Mouse (Mus musculus): ENCODE results near the gene Ankib1. TPM values are rescaled to one million over a fixed set of nuclear protein-coding genes. Genes with fewer than 3 reads are reported as not detected.

Gene Ankib1
- polyA plus RNA-seq, 1 experiment from 2014 or later = 21.6 TPM

Small RNA genes lying within 50 kb of the gene (microRNA-seq; reads per million reads assigned to microRNA genes)
- gene Gm22926 (not detected), gene Gm26238 (not detected)

Other genes with a start within 250 kb of the Ankib1 start
- 4.9 and 6.2 TPM in 2 replicates for gene 1700109H08Rik, start 231.4 kb downstream of the Ankib1 start, polyA plus RNA-seq (2016; fragmentation: Nextera tagmentation; extraction: Ambion mirVana)
- gene Pex1, start 206.9 kb downstream of the Ankib1 start, polyA plus RNA-seq (2016; fragmentation: Nextera tagmentation; extraction: Ambion mirVana) = 21.8 and 22.4 TPM in 2 replicates
- 14.3 and 15.3 TPM in 2 replicates for gene Rbm48, start 206.3 kb downstream of the Ankib1 start, polyA plus RNA-seq (2016; fragmentation: Nextera tagmentation; extraction: Ambion mirVana)
- gene Tmbim7, start 151.7 kb downstream of the Ankib1 start, polyA plus RNA-seq (2016; fragmentation: Nextera tagmentation; extraction: Ambion mirVana) = not detected in 2 replicates
- gene Gatad1, start 145.7 kb downstream of the Ankib1 start, polyA plus RNA-seq (2016; fragmentation: Nextera tagmentation; extraction: Ambion mirVana) = 73.5 and 76.0 TPM in 2 replicates
- 77.8 and 83.3 TPM in 2 replicates for gene Krit1, start 259 bp upstream of the Ankib1 start, polyA plus RNA-seq (2016; fragmentation: Nextera tagmentation; extraction: Ambion mirVana)
- 0.06 and 0.10 TPM in 2 replicates for gene Lrrd1, start 42.2 kb upstream of the Ankib1 start, polyA plus RNA-seq (2016; fragmentation: Nextera tagmentation; extraction: Ambion mirVana)
- gene Mterf1a, start 91.0 kb upstream of the Ankib1 start, polyA plus RNA-seq (2016; fragmentation: Nextera tagmentation; extraction: Ambion mirVana) = 9.3 and 12.5 TPM in 2 replicates
- gene Akap9, start 125.1 kb upstream of the Ankib1 start, polyA plus RNA-seq (2016; fragmentation: Nextera tagmentation; extraction: Ambion mirVana) = 295 and 296 TPM in 2 replicates

Measured in forebrain, embryonic 12.5 days (tissue).